Mouse (Mus musculus): Measurements from ENCODE around the gene Gm17677.

The Gm17677 gene

GRCm38 (mm10) chr9:35740749-35741148 lies at the start of gene Gm17677:
Gene Gm17677 (plus strand): TSS chr9:35741049.
- in situ Hi-C loops (cut with MboI, MseI) = no loop called here

GRCm38 (mm10) chr9:35691924-35692323 lies 48.9 kb upstream of the Gm17677 start:
- in situ Hi-C loops (cut with MboI, MseI) = no loop called here

GRCm38 (mm10) chr9:35707265-35707664 lies 33.6 kb upstream of the Gm17677 start:
- in situ Hi-C loops (cut with MboI, MseI) = no loop called here

- in situ Hi-C loops (cut with MboI, MseI) = no loop called here
Observed at GRCm38 (mm10) chr9:35756843-35757242, 16.0 kb downstream of the Gm17677 start.

- in situ Hi-C loops (cut with MboI, MseI) = no loop called here
Observed at GRCm38 (mm10) chr9:35778009-35778408, 37.2 kb downstream of the Gm17677 start, which contains the start of gene Gm17727. Gene Gm17727 (minus strand): TSS chr9:35778109.

GRCm38 (mm10) chr9:35790001-35790400 lies 49.2 kb downstream of the Gm17677 start, which contains the start of the genes Gm27235 and D730048I06Rik:
Gene Gm27235 (minus strand): TSS chr9:35790101.
Gene D730048I06Rik (minus strand): TSS chr9:35790112.
- in situ Hi-C loops (cut with MboI, MseI) = no loop called here

All from T-helper 1 cell (primary cell).